Mouse (Mus musculus) lung, embryonic 14.5 days (tissue): ENCODE measurements at regions not wholly inside any gene's neighbourhood (a gene's known extent, or its start where the extent isn't known, plus 50 kb on each side); places are given as distances from the start of the nearest gene placed in this dataset.

Source experiments
- ATAC-seq: fragments of 200-750 bp; cut with Nextera tagmentation; 2 replicates; pipeline ENCODE4 v1.8.0; 2017; ENCODE audit warnings: mild to moderate bottlenecking, moderate TSS enrichment, moderate library complexity; ENCODE audit not compliant: insufficient read depth
- DNase-seq: peaks from one replicate; pipeline ENCODE4 v3.0.0-alpha.2; 2015
- H3K27ac ChIP-seq: fragments of 300-500 bp; sonication (generic); 2 replicates; pipeline ENCODE4 v1.5.1; 2014; ENCODE audit warnings: low read depth, mild to moderate bottlenecking, moderate library complexity
- H3K27me3 ChIP-seq: fragments of 300-500 bp; sonication (generic); 2 replicates; pipeline ENCODE4 v1.6.1; 2014; ENCODE audit warnings: low read length, control low read depth; ENCODE audit not compliant: insufficient read depth
- H3K36me3 ChIP-seq: fragments of 300-500 bp; sonication (generic); 2 replicates; pipeline ENCODE4 v1.6.1; 2014; ENCODE audit warnings: control low read depth; ENCODE audit not compliant: insufficient read depth
- H3K4me1 ChIP-seq: fragments of 300-500 bp; sonication (generic); 2 replicates; pipeline ENCODE4 v1.6.1; 2014; ENCODE audit warnings: antibody characterized with exemption, control low read depth; ENCODE audit not compliant: insufficient read depth
- H3K4me2 ChIP-seq: fragments of 300-500 bp; sonication (generic); 2 replicates; pipeline ENCODE4 v1.6.1; 2014; ENCODE audit warnings: mild to moderate bottlenecking
- H3K4me3 ChIP-seq: fragments of 300-500 bp; sonication (generic); 2 replicates; pipeline ENCODE4 v1.5.1; 2014; ENCODE audit warnings: low read depth, low read length
- H3K9ac ChIP-seq: fragments of 300-500 bp; sonication (generic); 2 replicates; pipeline ENCODE4 v1.6.1; 2014
- H3K9me3 ChIP-seq: fragments of 300-500 bp; sonication (generic); 2 replicates; pipeline ENCODE4 v1.6.1; 2016; ENCODE audit warnings: low read depth, low read length, control low read depth
- CTCF ChIP-seq: IDR thresholded peaks from 2 replicates; pipeline ENCODE4 v1.5.1; 2016; ENCODE audit warnings: antibody characterized with exemption, low read depth
- WGBS: fragments of 180-500 bp; shearing (Covaris S2); extraction: QIAGEN DNeasy Blood & Tissue Kit; methylation state at CpG from one replicate; pipeline ENCODE4 v1.1.7; 2014; 5-methylcytosine and 5-hydroxymethylcytosine counted together

- no peak for TF ChIP-seq CTCF
- Histone ChIP-seq H3K36me3 (no peaks in the 10 kb centered on the region), H3K27me3 (no peaks in the 10 kb centered on the region), H3K27ac (no peak overlapping the region), H3K4me2 (no peak overlapping the region), H3K4me1 (no peaks in the 10 kb centered on the region), H3K9ac (no peak overlapping the region), H3K4me3 (no peak overlapping the region), H3K9me3 (no peaks in the 10 kb centered on the region)
- DNase-seq (peak; percentile 3), ATAC-seq (no peak)
- 71% methylated on average over 13 of the region's 13 CpGs for WGBS
These were observed 259.3 kb upstream of the Kdm8 start for GRCm38 (mm10) chr7:125185037-125185679.

- ATAC-seq (no peak), DNase-seq (no peak)
- H3K4me1 ChIP-seq: no peaks in the 10 kb centered on the region
- H3K4me2 ChIP-seq: no peak overlapping the region
- H3K27ac ChIP-seq: no peak overlapping the region
- no peak for TF ChIP-seq CTCF
- H3K9ac ChIP-seq: no peak overlapping the region
- no peak overlapping the region for H3K4me3 ChIP-seq
- 84% methylated on average over 10 of the region's 10 CpGs for WGBS
- H3K9me3 ChIP-seq: no peaks in the 10 kb centered on the region
- no peaks in the 10 kb centered on the region for H3K27me3 ChIP-seq
- H3K36me3 ChIP-seq: no peaks in the 10 kb centered on the region
These were observed 257.3 kb upstream of the Kdm8 start for GRCm38 (mm10) chr7:125187011-125187740.

GRCm38 (mm10) chr7:125188986-125189385 is 255.5 kb upstream of the Kdm8 start:
- no peak for ATAC-seq
- Histone ChIP-seq H3K9me3 (no peaks in the 10 kb centered on the region), H3K9ac (no peak overlapping the region), H3K27me3 (no peaks in the 10 kb centered on the region), H3K4me3 (no peak overlapping the region), H3K27ac (no peak overlapping the region), H3K4me2 (no peak overlapping the region), H3K4me1 (no peaks in the 10 kb centered on the region), H3K36me3 (no peaks in the 10 kb centered on the region)
- no peak for TF ChIP-seq CTCF
- 79% methylated on average over 5 of the region's 5 CpGs for WGBS
- DNase-seq: no peak

- H3K36me3 ChIP-seq: no peaks in the 10 kb centered on the region
- no peaks in the 10 kb centered on the region for H3K9me3 ChIP-seq
- no peak overlapping the region for H3K4me2 ChIP-seq
- 82% methylated on average over 6 of the region's 6 CpGs for WGBS
- H3K27ac ChIP-seq: no peak overlapping the region
- no peaks in the 10 kb centered on the region for H3K27me3 ChIP-seq
- H3K4me1 ChIP-seq: no peaks in the 10 kb centered on the region
- no peak overlapping the region for H3K4me3 ChIP-seq
- DNase-seq (no peak), ATAC-seq (no peak)
- H3K9ac ChIP-seq: no peak overlapping the region
- TF ChIP-seq CTCF: no peak
These were observed 254.4 kb upstream of the Kdm8 start for GRCm38 (mm10) chr7:125190067-125190466.

- no peak for DNase-seq
- ATAC-seq: no peak
These were observed 253.2 kb upstream of the Kdm8 start for GRCm38 (mm10) chr7:125191313-125191712.

GRCm38 (mm10) chr7:125211346-125211973 is 233.0 kb upstream of the Kdm8 start:
- Histone ChIP-seq H3K27me3 (no peaks in the 10 kb centered on the region), H3K27ac (no peak overlapping the region), H3K36me3 (no peaks in the 10 kb centered on the region), H3K4me3 (no peak overlapping the region), H3K4me1 (no peaks in the 10 kb centered on the region), H3K4me2 (no peak overlapping the region), H3K9ac (no peak overlapping the region), H3K9me3 (no peaks in the 10 kb centered on the region)
- no peak for TF ChIP-seq CTCF
- ATAC-seq: no peak
- no peak for DNase-seq
- WGBS: 52% methylated on average over 6 of the region's 6 CpGs

More at GRCm38 (mm10) chr7:125191313-125191712, 253.2 kb upstream of the Kdm8 start:
- H3K27ac ChIP-seq: no peak overlapping the region
- H3K36me3 ChIP-seq: no peaks in the 10 kb centered on the region
- H3K4me1 ChIP-seq: no peaks in the 10 kb centered on the region
- H3K9me3 ChIP-seq: no peaks in the 10 kb centered on the region
- no peaks in the 10 kb centered on the region for H3K27me3 ChIP-seq
- H3K4me3 ChIP-seq: no peak overlapping the region
- no peak overlapping the region for H3K9ac ChIP-seq
- TF ChIP-seq CTCF: no peak
- no peak overlapping the region for H3K4me2 ChIP-seq

- ATAC-seq: no peak
- Histone ChIP-seq H3K9me3 (no peaks in the 10 kb centered on the region), H3K4me3 (no peak overlapping the region), H3K9ac (no peak overlapping the region), H3K4me2 (no peak overlapping the region), H3K36me3 (no peaks in the 10 kb centered on the region), H3K4me1 (no peaks in the 10 kb centered on the region), H3K27me3 (no peaks in the 10 kb centered on the region), H3K27ac (no peak overlapping the region)
- no peak for TF ChIP-seq CTCF
- no peak for DNase-seq
- WGBS: 64% methylated on average over 6 of the region's 6 CpGs
These were observed 230.4 kb upstream of the Kdm8 start for GRCm38 (mm10) chr7:125214036-125214435.
